14 mouse cellular contexts compared by ENCODE assay signal in the genomic region with DNA sequence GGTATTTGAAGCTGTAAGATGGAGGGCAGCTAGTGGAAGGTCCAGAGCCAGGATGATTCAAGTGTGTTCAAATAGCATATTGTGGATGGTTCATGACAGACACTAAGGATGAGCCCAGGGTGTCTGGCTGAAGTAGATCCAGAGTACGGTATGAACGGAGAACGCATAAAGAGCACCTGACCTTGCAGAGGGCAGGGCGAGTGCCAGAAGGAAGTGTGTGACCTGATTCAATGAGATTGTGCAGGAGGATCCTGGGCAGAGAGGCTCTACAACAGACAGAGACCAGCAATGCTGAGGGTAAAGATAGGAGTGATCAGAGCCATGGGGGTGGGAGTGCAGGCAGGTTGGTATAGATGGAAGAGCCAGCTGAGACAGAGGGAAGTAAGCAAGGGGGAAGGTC.
"Had no signal": no experiment of that assay in that cellular context is flagged by ENCODE, and none has a peak within 500 bp of the region (broad histone marks: within the 10 kb centered on the region; RNA-seq: fewer than 3 reads in every experiment).

No protein-coding gene starts in this region.

- H3K9me3 ChIP-seq: kidney, embryonic 15.5 days; limb, embryonic 12.5 days; limb, embryonic 15.5 days; midbrain, embryonic 13.5 days had no signal

- H3K4me2 ChIP-seq: kidney, embryonic 15.5 days; limb, embryonic 12.5 days; limb, embryonic 15.5 days; liver, embryonic 11.5 days; lung, embryonic 14.5 days; midbrain, embryonic 13.5 days had no signal

- H3K9ac ChIP-seq: kidney, embryonic 15.5 days; limb, embryonic 12.5 days; limb, embryonic 15.5 days; liver, embryonic 14.5 days; liver, postnatal 0 days; lung, embryonic 14.5 days; midbrain, embryonic 13.5 days had no signal

- ATAC-seq: liver, postnatal 0 days; midbrain, embryonic 13.5 days; midbrain, embryonic 16.5 days had no signal

- H3K36me3 ChIP-seq: kidney, embryonic 15.5 days; limb, embryonic 12.5 days; limb, embryonic 15.5 days; midbrain, embryonic 13.5 days had no signal

- DNase-seq: kidney, adult 8-10 months; layer of hippocampus, postnatal 36 days; liver, postnatal 0 days; right cerebral cortex, postnatal 4 days; thymus, postnatal 36 days had no signal

- H3K4me3 ChIP-seq: kidney, embryonic 15.5 days; left cerebral cortex, adult 2 months; limb, embryonic 12.5 days; limb, embryonic 15.5 days; midbrain, embryonic 13.5 days had no signal

- H3K27me3 ChIP-seq: kidney, embryonic 15.5 days; limb, embryonic 15.5 days; midbrain, embryonic 13.5 days had no signal

- H3K27ac ChIP-seq: left cerebral cortex, adult 2 months; limb, embryonic 15.5 days; liver, embryonic 14.5 days; midbrain, embryonic 13.5 days had no signal
